Mouse (Mus musculus): ENCODE results near the gene Cdrt4. TPM values are rescaled to one million over a fixed set of nuclear protein-coding genes. Genes with fewer than 3 reads are reported as not detected.

Gene Cdrt4
- total and polyA plus RNA-seq, 3 experiments: not detected

GRCm38 (mm10) chr11:62985075-62985474 is 34.1 kb downstream of the Cdrt4 start:
- no peak overlapping the region for H3K27ac ChIP-seq (ENCODE audit: control insufficient read depth, low read depth, low read length)
- no peaks in the 10 kb centered on the region for H3K4me1 ChIP-seq (ENCODE audit: control insufficient read depth in 1 of 2, insufficient read depth in 2 of 2, low read length in 2 of 2)
- no peaks in the 10 kb centered on the region for H3K79me2 ChIP-seq (ENCODE audit: control insufficient read depth, insufficient read depth, low read length, poor library complexity)
- no peaks in the 10 kb centered on the region for H3K36me3 ChIP-seq (ENCODE audit: control insufficient read depth in 1 of 2, insufficient read depth in 2 of 2, low read length in 2 of 2)
- no peak overlapping the region for H3K4me3 ChIP-seq (ENCODE audit: control insufficient read depth in 1 of 2, insufficient read depth in 1 of 2, low read depth in 2 of 2, low read length in 2 of 2)
- no peak for DNase-seq (ENCODE audit: low read depth, low spot score)
- TF ChIP-seq MAZ (IDR thresholded peaks at IDR 0.05; ENCODE audit: low read depth, low read length): no peak
- TF ChIP-seq SIN3A (IDR thresholded peaks at IDR 0.05; ENCODE audit: low read length): no peak
- no peak for TF ChIP-seq GABPA (IDR thresholded peaks at IDR 0.05; ENCODE audit: low read depth, low read length)
- TF ChIP-seq HCFC1 (IDR thresholded peaks at IDR 0.05; ENCODE audit: low read depth, low read length): no peak
- TF ChIP-seq TCF12 (IDR thresholded peaks at IDR 0.05; ENCODE audit: low read depth, low read length): no peak
- TF ChIP-seq EP300 (IDR thresholded peaks at IDR 0.05; ENCODE audit: low read depth in 1 of 2, low read length in 2 of 2): no peak
- no peak for TF ChIP-seq POLR2AphosphoS5 (IDR thresholded peaks at IDR 0.05; ENCODE audit: borderline replicate concordance, low read depth, low read length)
- no peak for TF ChIP-seq RAD21 (IDR thresholded peaks at IDR 0.05; ENCODE audit: low read depth, low read length)
- no peak for TF ChIP-seq POLR2AphosphoS2 (IDR thresholded peaks at IDR 0.05; ENCODE audit: low read length)
- H3K9ac ChIP-seq (ENCODE audit: control insufficient read depth, low read depth, low read length, poor library complexity, severe bottlenecking): no peak overlapping the region
- no peaks in the 10 kb centered on the region for H3K27me3 ChIP-seq (ENCODE audit: control insufficient read depth in 1 of 2, insufficient read depth in 2 of 2, low read length in 2 of 2)
- no peaks in the 10 kb centered on the region for H3K9me3 ChIP-seq (replicated peaks; ENCODE audit: insufficient read depth, low read length)

- Histone ChIP-seq H3K79me2 (ENCODE audit: control insufficient read depth, insufficient read depth, low read length, poor library complexity) (no peaks in the 10 kb centered on the region), H3K9ac (ENCODE audit: control insufficient read depth, low read depth, low read length, poor library complexity, severe bottlenecking) (no peak overlapping the region), H3K4me3 (ENCODE audit: control insufficient read depth in 1 of 2, insufficient read depth in 1 of 2, low read depth in 2 of 2, low read length in 2 of 2) (no peak overlapping the region), H3K9me3 (replicated peaks; ENCODE audit: insufficient read depth, low read length) (no peaks in the 10 kb centered on the region), H3K27me3 (ENCODE audit: control insufficient read depth in 1 of 2, insufficient read depth in 2 of 2, low read length in 2 of 2) (no peaks in the 10 kb centered on the region), H3K27ac (ENCODE audit: control insufficient read depth, low read depth, low read length) (no peak overlapping the region), H3K36me3 (ENCODE audit: control insufficient read depth in 1 of 2, insufficient read depth in 2 of 2, low read length in 2 of 2) (no peaks in the 10 kb centered on the region), H3K4me1 (ENCODE audit: control insufficient read depth in 1 of 2, insufficient read depth in 2 of 2, low read length in 2 of 2) (no peaks in the 10 kb centered on the region)
- TF ChIP-seq MEF2A (IDR thresholded peaks at IDR 0.05; ENCODE audit: extremely low read depth, insufficient replicate concordance, low read depth, low read length, poor library complexity, severe bottlenecking): no peak
- TF ChIP-seq ELF1 (IDR thresholded peaks at IDR 0.05; ENCODE audit: low read depth, low read length): no peak
- no peak for TF ChIP-seq NELFE (IDR thresholded peaks at IDR 0.05; ENCODE audit: low read depth, low read length)
- no peak for TF ChIP-seq TAL1 (IDR thresholded peaks at IDR 0.05; ENCODE audit: low read length)
- no peak for TF ChIP-seq RCOR1 (IDR thresholded peaks at IDR 0.05; ENCODE audit: low read depth, low read length)
- no peak for TF ChIP-seq ETS1 (IDR thresholded peaks at IDR 0.05; ENCODE audit: low read depth, low read length)
- TF ChIP-seq CHD2 (IDR thresholded peaks at IDR 0.05; ENCODE audit: low read length): no peak
- TF ChIP-seq USF2 (IDR thresholded peaks at IDR 0.05; ENCODE audit: borderline replicate concordance in 1 of 2, insufficient read depth in 1 of 2, low read depth in 1 of 2, low read length in 2 of 2): no peak
- TF ChIP-seq ZC3H11A (IDR thresholded peaks at IDR 0.05; ENCODE audit: low read depth, low read length): no peak
- no peak for TF ChIP-seq E2F4 (IDR thresholded peaks at IDR 0.05; ENCODE audit: borderline replicate concordance, low read depth, low read length)
- TF ChIP-seq SIN3A (IDR thresholded peaks at IDR 0.05; ENCODE audit: low read length): no peak
- TF ChIP-seq KAT2A (conservative IDR thresholded peaks at IDR 0.05; ENCODE audit: low read depth, low read length): no peak
- TF ChIP-seq ZNF384 (IDR thresholded peaks at IDR 0.05; ENCODE audit: low read depth, low read length): no peak
- no peak for TF ChIP-seq MYB (IDR thresholded peaks at IDR 0.05; ENCODE audit: low read depth, low read length)
- DNase-seq (ENCODE audit: low read depth, low spot score): no peak
Observed at GRCm38 (mm10) chr11:62986578-62986977, 35.6 kb downstream of the Cdrt4 start.
